Mouse (Mus musculus) MEL (cell line): ENCODE results near the gene Cyp17a1. TPM values are rescaled to one million over a fixed set of nuclear protein-coding genes. Genes with fewer than 3 reads are reported as not detected.

ENCODE experiments used
- DNase-seq: peaks from one replicate; pipeline ENCODE4 v3.0.0; 2011; ENCODE audit warnings: low read depth, low spot score
- H3K27ac ChIP-seq: 2 replicates; pipeline ENCODE4 v1.5.1; 2012; ENCODE audit warnings: low read depth, mild to moderate bottlenecking, control low read depth, low read length, moderate library complexity; ENCODE audit not compliant: control insufficient read depth
- H3K27me3 ChIP-seq, 2 experiments: fragments of 150-350 bp in 1 of 2; sonication (generic) in 1 of 2; 2 replicates each; pipeline ENCODE4 v1.6.1; 2012; ENCODE audit warnings: low read length in 2 of 2, mild to moderate bottlenecking in 2 of 2, improper control_type of control experiment in 1 of 2, moderate library complexity in 1 of 2; ENCODE audit not compliant: insufficient read depth in 2 of 2, control insufficient read depth in 1 of 2
- H3K36me3 ChIP-seq, 2 experiments: 2 replicates each; pipeline ENCODE4 v1.6.1; 2012 to 2014; ENCODE audit warnings: low read length in 2 of 2, improper control_type of control experiment in 1 of 2, inconsistent platforms in 1 of 2, mild to moderate bottlenecking in 1 of 2; ENCODE audit not compliant: insufficient read depth in 2 of 2, control insufficient read depth in 1 of 2
- H3K4me1 ChIP-seq, 2 experiments: fragments of 150-350 bp in 1 of 2; sonication (generic) in 1 of 2; 2 replicates each; pipeline ENCODE4 v1.6.1; 2012; ENCODE audit warnings: low read length in 2 of 2, improper control_type of control experiment in 1 of 2, mild to moderate bottlenecking in 1 of 2; ENCODE audit not compliant: insufficient read depth in 2 of 2, control insufficient read depth in 1 of 2
- H3K4me3 ChIP-seq, 2 experiments: fragments of 150-350 bp in 1 of 2; sonication (generic) in 1 of 2; 2 replicates each; pipeline ENCODE4 v1.5.1; 2012; ENCODE audit warnings: low read depth in 2 of 2, low read length in 2 of 2, mild to moderate bottlenecking in 2 of 2, moderate library complexity in 2 of 2, control low read depth in 1 of 2, improper control_type of control experiment in 1 of 2; ENCODE audit not compliant: control insufficient read depth in 1 of 2, insufficient read depth in 1 of 2
- H3K79me2 ChIP-seq: 2 replicates; pipeline ENCODE4 v1.6.1; 2012; ENCODE audit warnings: mild to moderate bottlenecking, low read length, moderate library complexity; ENCODE audit not compliant: control insufficient read depth, poor library complexity, insufficient read depth
- H3K9ac ChIP-seq: 2 replicates; pipeline ENCODE4 v1.6.1; 2012; ENCODE audit warnings: low read depth, mild to moderate bottlenecking, control low read depth, low read length, moderate library complexity; ENCODE audit not compliant: control insufficient read depth, poor library complexity, severe bottlenecking
- H3K9me3 ChIP-seq: fragments of 150-350 bp; sonication (generic); replicated peaks from 2 replicates; pipeline ENCODE4 v1.6.1; 2012; ENCODE audit warnings: mild to moderate bottlenecking, low read length, improper control_type of control experiment, moderate library complexity; ENCODE audit not compliant: insufficient read depth
- BHLHE40 ChIP-seq: IDR thresholded peaks from 2 replicates; pipeline ENCODE4 v1.6.1; 2012; ENCODE audit warnings: low read depth, mild to moderate bottlenecking, inconsistent platforms, low read length, improper control_type of control experiment, borderline replicate concordance
- CHD1 ChIP-seq: IDR thresholded peaks from 2 replicates; pipeline ENCODE4 v1.6.1; 2012; ENCODE audit warnings: low read depth, mild to moderate bottlenecking, inconsistent platforms, low read length, improper control_type of control experiment
- CTCF ChIP-seq, 3 experiments: IDR thresholded peaks in 2 of 3; conservative IDR thresholded peaks in 1 of 3; 2 replicates each; pipeline ENCODE4 v1.5.1; 2011 to 2012; ENCODE audit warnings: low read length in 3 of 3, low read depth in 2 of 3, mild to moderate bottlenecking in 2 of 3, improper control_type of control experiment in 1 of 3, inconsistent platforms in 1 of 3, mixed read lengths in 1 of 3, moderate library complexity in 1 of 3; ENCODE audit not compliant: control insufficient read depth in 1 of 3, insufficient read depth in 1 of 3, poor library complexity in 1 of 3, severe bottlenecking in 1 of 3
- E2F4 ChIP-seq: IDR thresholded peaks from 2 replicates; pipeline ENCODE4 v1.6.1; 2011; ENCODE audit warnings: low read depth, low read length, improper control_type of control experiment, borderline replicate concordance
- ELF1 ChIP-seq: IDR thresholded peaks from 2 replicates; pipeline ENCODE4 v1.6.1; 2014; ENCODE audit warnings: low read depth, mild to moderate bottlenecking, inconsistent platforms, low read length, improper control_type of control experiment, moderate library complexity
- EP300 ChIP-seq, 2 experiments: IDR thresholded peaks; 2 replicates each; pipeline ENCODE4 v1.6.1; 2011; ENCODE audit warnings: improper control_type of control experiment in 2 of 2, low read length in 2 of 2, low read depth in 1 of 2, mild to moderate bottlenecking in 1 of 2
- ETS1 ChIP-seq: IDR thresholded peaks from 2 replicates; pipeline ENCODE4 v1.6.1; 2012; ENCODE audit warnings: low read depth, mild to moderate bottlenecking, inconsistent platforms, low read length, improper control_type of control experiment, moderate library complexity
- GABPA ChIP-seq: IDR thresholded peaks from 2 replicates; pipeline ENCODE4 v1.6.1; 2012; ENCODE audit warnings: low read depth, mild to moderate bottlenecking, inconsistent platforms, low read length, improper control_type of control experiment, moderate library complexity
- HCFC1 ChIP-seq: IDR thresholded peaks from 2 replicates; pipeline ENCODE4 v1.6.1; 2012; ENCODE audit warnings: low read depth, mild to moderate bottlenecking, inconsistent platforms, low read length, improper control_type of control experiment, moderate library complexity
- JUND ChIP-seq: IDR thresholded peaks from 2 replicates; pipeline ENCODE4 v1.6.1; 2011; ENCODE audit warnings: low read depth, mild to moderate bottlenecking, improper control_type of control experiment, low read length
- KAT2A ChIP-seq: conservative IDR thresholded peaks from 2 replicates; pipeline ENCODE4 v1.6.1; 2012; ENCODE audit warnings: low read depth, low read length, improper control_type of control experiment, inconsistent platforms
- MAFK ChIP-seq: IDR thresholded peaks from 2 replicates; pipeline ENCODE4 v1.6.1; 2011; ENCODE audit warnings: low read depth, mild to moderate bottlenecking, low read length, improper control_type of control experiment, borderline replicate concordance
- MAX ChIP-seq: IDR thresholded peaks from 2 replicates; pipeline ENCODE4 v1.6.1; 2011; ENCODE audit warnings: low read length, improper control_type of control experiment
- MAZ ChIP-seq: IDR thresholded peaks from 2 replicates; pipeline ENCODE4 v1.6.1; 2012; ENCODE audit warnings: low read depth, mild to moderate bottlenecking, inconsistent platforms, low read length, improper control_type of control experiment
- MYB ChIP-seq: IDR thresholded peaks from 2 replicates; pipeline ENCODE4 v1.6.1; 2011; ENCODE audit warnings: mild to moderate bottlenecking, low read depth, low read length, improper control_type of control experiment
- RAD21 ChIP-seq: IDR thresholded peaks from 2 replicates; pipeline ENCODE4 v1.6.1; 2011; ENCODE audit warnings: mild to moderate bottlenecking, low read depth, low read length, improper control_type of control experiment
- SIN3A ChIP-seq: IDR thresholded peaks from 2 replicates; pipeline ENCODE4 v1.6.1; 2012; ENCODE audit warnings: low read length, improper control_type of control experiment, inconsistent platforms
- TCF12 ChIP-seq: IDR thresholded peaks from 2 replicates; pipeline ENCODE4 v1.6.1; 2014; ENCODE audit warnings: low read depth, mild to moderate bottlenecking, inconsistent platforms, low read length, improper control_type of control experiment, moderate library complexity
- USF1 ChIP-seq: IDR thresholded peaks from 2 replicates; pipeline ENCODE4 v1.6.1; 2014; ENCODE audit warnings: low read depth, mild to moderate bottlenecking, inconsistent platforms, low read length, improper control_type of control experiment, moderate library complexity
- ZC3H11A ChIP-seq: IDR thresholded peaks from 2 replicates; pipeline ENCODE4 v1.6.1; 2012; ENCODE audit warnings: low read depth, mild to moderate bottlenecking, inconsistent platforms, low read length, improper control_type of control experiment
- ZKSCAN1 ChIP-seq: IDR thresholded peaks from 2 replicates; pipeline ENCODE4 v1.6.1; 2012; ENCODE audit warnings: low read depth, mild to moderate bottlenecking, inconsistent platforms, low read length, improper control_type of control experiment, moderate library complexity
- ZMIZ1 ChIP-seq: IDR thresholded peaks from 2 replicates; pipeline ENCODE4 v1.6.1; 2012; ENCODE audit warnings: low read depth, mild to moderate bottlenecking, inconsistent platforms, low read length, improper control_type of control experiment, moderate library complexity
- polyA plus RNA-seq, 2 experiments: library from polyadenylated mRNA; stranded (reverse) in 1 of 2; unstranded in 1 of 2; fragments of >175 nt in 1 of 2; fragments of >200 nt in 1 of 2; gene quantifications; 2 replicates each; pipeline versions ENCODE4 v1.2.1 to v1.2.4; 2012; ENCODE audit warnings: low replicate concordance in 2 of 2, low read depth in 1 of 2; ENCODE audit not compliant: insufficient read length in 2 of 2, insufficient read depth in 1 of 2, missing spikeins in 1 of 2
- total RNA-seq: library from RNA; depleted of rRNA; stranded (reverse); fragments of 300-350 nt; gene quantifications from 2 replicates; pipeline ENCODE4 v1.2.3, GENCODE M21; 2012

Cyp17a1 gene
- total and polyA plus RNA-seq, 3 experiments = not detected

DNA sequence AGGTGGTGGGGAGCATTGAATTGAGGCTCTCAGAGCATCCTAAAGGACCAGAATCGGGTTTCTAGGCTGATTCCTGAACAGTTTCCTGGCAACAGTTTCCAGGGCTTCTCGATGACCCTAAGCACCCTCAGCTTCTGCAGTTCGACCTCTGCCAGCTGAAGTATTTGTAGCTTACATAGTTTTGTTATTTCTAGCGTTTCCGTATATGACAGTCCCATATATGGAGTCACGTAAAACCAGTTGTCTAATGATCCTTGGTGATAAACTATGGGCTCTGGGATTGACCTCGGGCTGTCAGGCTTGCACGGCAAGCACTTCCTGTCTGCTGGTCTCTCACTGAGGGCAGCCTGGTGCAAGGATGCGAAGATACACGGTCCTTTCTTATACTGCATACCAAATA, 47.5 kb downstream of the Cyp17a1 start:
- H3K36me3 ChIP-seq = peaks cover 0 to 1% of the 10 kb centered on the region in 2 experiments; a peak in 1 of 4 replicates
- H3K4me3 ChIP-seq = no peak overlapping the region
- DNase-seq = no peak
- TF ChIP-seq JUND (no peak), ZMIZ1 (no peak), ETS1 (no peak), E2F4 (no peak), USF1 (no peak), ZC3H11A (no peak), ZKSCAN1 (no peak), CTCF (IDR thresholded peaks at IDR 0.05 in 2 of 3, conservative IDR thresholded peaks at IDR 0.05 in 1 of 3; ENCODE audit: control insufficient read depth in 1 of 3, insufficient read depth in 1 of 3, low read depth in 2 of 3, low read length in 3 of 3, poor library complexity in 1 of 3, severe bottlenecking in 1 of 3) (no peak), TCF12 (no peak), RAD21 (no peak), MAX (no peak), MAZ (no peak), ELF1 (no peak), MYB (no peak), HCFC1 (no peak), SIN3A (no peak), MAFK (no peak), GABPA (no peak), BHLHE40 (no peak), CHD1 (no peak)
- no peak overlapping the region for H3K9ac ChIP-seq
- no peaks in the 10 kb centered on the region for H3K27me3 ChIP-seq
- no peaks in the 10 kb centered on the region for H3K9me3 ChIP-seq
- no peaks in the 10 kb centered on the region for H3K79me2 ChIP-seq
- no peaks in the 10 kb centered on the region for H3K4me1 ChIP-seq
- no peak overlapping the region for H3K27ac ChIP-seq

DNA sequence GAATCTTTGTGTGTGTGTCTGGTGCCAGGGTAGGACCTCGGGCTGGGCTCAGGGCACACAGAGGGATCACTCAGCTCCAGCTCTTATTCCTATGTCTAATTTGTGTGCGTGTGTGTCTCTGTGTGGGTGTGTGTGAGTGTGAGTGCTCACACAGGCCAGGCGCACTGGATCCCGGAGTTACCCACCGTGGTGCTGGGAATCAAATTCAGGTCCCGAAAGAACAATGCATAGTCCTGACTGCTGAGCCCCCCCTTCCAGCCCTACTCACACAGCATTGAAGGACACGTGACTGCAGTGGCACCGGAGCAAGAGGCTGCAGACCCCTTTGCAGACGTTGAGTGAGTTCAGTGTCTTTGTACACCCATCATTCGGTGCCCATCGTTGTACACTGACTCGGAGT, 48.0 kb downstream of the Cyp17a1 start:
- peaks cover 0 to 1% of the 10 kb centered on the region in 2 experiments; a peak in 1 of 4 replicates for H3K36me3 ChIP-seq

More for the DNA sequence above, 48.0 kb downstream of the Cyp17a1 start:
- H3K27ac ChIP-seq = no peak overlapping the region
- DNase-seq = no peak
- no peak overlapping the region for H3K4me3 ChIP-seq
- no peaks in the 10 kb centered on the region for H3K27me3 ChIP-seq
- no peak overlapping the region for H3K9ac ChIP-seq
- H3K79me2 ChIP-seq = no peaks in the 10 kb centered on the region
- no peak for TF ChIP-seq MAX
- TF ChIP-seq MAFK = no peak
- TF ChIP-seq EP300 (IDR thresholded peaks at IDR 0.05; ENCODE audit: low read depth in 1 of 2, low read length in 2 of 2) = no peak
- no peak for TF ChIP-seq KAT2A
- H3K4me1 ChIP-seq = no peaks in the 10 kb centered on the region
- no peaks in the 10 kb centered on the region for H3K9me3 ChIP-seq
